Mouse (Mus musculus) spleen, embryonic (tissue): ENCODE data around the gene Gramd2.

Source experiments
- CTCF ChIA-PET: fragments of 350-600 bp; sonication (Branson Sonifier 250); formaldehyde crosslinking; loops from one replicate; lab custom pipeline; 2022; lab: Charles Lee

The Gramd2 gene

GRCm38 (mm10) chr9:59667904-59668303 lies 12.0 kb upstream of the Gramd2 start:
- CTCF ChIA-PET, result no interaction called here

- CTCF ChIA-PET, result no interaction called here
Observed at GRCm38 (mm10) chr9:59668473-59668872, 11.5 kb upstream of the Gramd2 start.

- CTCF ChIA-PET, result no interaction called here
Observed at GRCm38 (mm10) chr9:59669172-59669571, 10.8 kb upstream of the Gramd2 start.

- CTCF ChIA-PET, result no interaction called here
Observed at GRCm38 (mm10) chr9:59672195-59672894, 7.6 kb upstream of the Gramd2 start.

GRCm38 (mm10) chr9:59673427-59673826 lies 6.5 kb upstream of the Gramd2 start:
- CTCF ChIA-PET, result interaction anchor here (0.8 kb wide), 1 partner anchor 15 kb away, joined by 4 read pairs; no protein-coding TSS in a partner anchor

- CTCF ChIA-PET, result no interaction called here
Observed at GRCm38 (mm10) chr9:59675598-59675997, 4.3 kb upstream of the Gramd2 start.

- CTCF ChIA-PET, result no interaction called here
Observed at GRCm38 (mm10) chr9:59678313-59678712, 1.6 kb upstream of the Gramd2 start.

- CTCF ChIA-PET, result no interaction called here
Observed at GRCm38 (mm10) chr9:59680534-59680875, 561 bp downstream of the Gramd2 start.

GRCm38 (mm10) chr9:59684020-59684419 lies 4.1 kb downstream of the Gramd2 start:
- CTCF ChIA-PET, result no interaction called here

GRCm38 (mm10) chr9:59687416-59688046 lies 7.6 kb downstream of the Gramd2 start:
- CTCF ChIA-PET, result no interaction called here

GRCm38 (mm10) chr9:59691635-59692094 lies 11.7 kb downstream of the Gramd2 start:
- CTCF ChIA-PET, result interaction anchor here (0.6 kb wide), 1 partner anchor 213 kb away, joined by 4 read pairs; no protein-coding TSS in a partner anchor

- CTCF ChIA-PET, result interaction anchor here (0.6 kb wide), 1 partner anchor 213 kb away, joined by 4 read pairs; no protein-coding TSS in a partner anchor
Observed at GRCm38 (mm10) chr9:59692145-59692544, 12.2 kb downstream of the Gramd2 start.

- CTCF ChIA-PET, result no interaction called here
Observed at GRCm38 (mm10) chr9:59694571-59695450, 14.9 kb downstream of the Gramd2 start.

GRCm38 (mm10) chr9:59695451-59695813 lies 15.5 kb downstream of the Gramd2 start:
- CTCF ChIA-PET, result no interaction called here

- CTCF ChIA-PET, result no interaction called here
Observed at GRCm38 (mm10) chr9:59696381-59696780, 16.4 kb downstream of the Gramd2 start.

GRCm38 (mm10) chr9:59701094-59701493 lies 21.1 kb downstream of the Gramd2 start:
- CTCF ChIA-PET, result interaction anchor here (0.5 kb wide), 1 partner anchor 47 kb away, joined by 9 read pairs; no protein-coding TSS in a partner anchor

- CTCF ChIA-PET, result no interaction called here
Observed at GRCm38 (mm10) chr9:59703099-59703498, 23.2 kb downstream of the Gramd2 start.

GRCm38 (mm10) chr9:59706850-59707825 lies 27.2 kb downstream of the Gramd2 start:
- CTCF ChIA-PET, result no interaction called here

GRCm38 (mm10) chr9:59709225-59709624 lies 29.3 kb downstream of the Gramd2 start:
- CTCF ChIA-PET, result interaction anchor here (0.5 kb wide), 1 partner anchor 536 kb away, joined by 5 read pairs; no protein-coding TSS in a partner anchor

GRCm38 (mm10) chr9:59716275-59716898 lies 36.4 kb downstream of the Gramd2 start:
- CTCF ChIA-PET, result no interaction called here
